Mouse (Mus musculus) cortical plate, adult 2 months (tissue): ENCODE measurements around the gene Grin2d.

Experiments used
- CTCF ChIP-seq: fragments of 200-500 bp; IDR thresholded peaks from 2 replicates; pipeline ENCODE4 v1.5.1; 2011; ENCODE audit warnings: mild to moderate bottlenecking, control low read depth, low read length; ENCODE audit not compliant: insufficient read depth; ENCODE audit errors: extremely low read depth
- POLR2A ChIP-seq: fragments of 200-500 bp; IDR thresholded peaks from 2 replicates; pipeline ENCODE4 v1.6.1; 2011; ENCODE audit warnings: mild to moderate bottlenecking, low read length, control low read depth; ENCODE audit not compliant: insufficient read depth; ENCODE audit errors: extremely low read depth

DNA sequence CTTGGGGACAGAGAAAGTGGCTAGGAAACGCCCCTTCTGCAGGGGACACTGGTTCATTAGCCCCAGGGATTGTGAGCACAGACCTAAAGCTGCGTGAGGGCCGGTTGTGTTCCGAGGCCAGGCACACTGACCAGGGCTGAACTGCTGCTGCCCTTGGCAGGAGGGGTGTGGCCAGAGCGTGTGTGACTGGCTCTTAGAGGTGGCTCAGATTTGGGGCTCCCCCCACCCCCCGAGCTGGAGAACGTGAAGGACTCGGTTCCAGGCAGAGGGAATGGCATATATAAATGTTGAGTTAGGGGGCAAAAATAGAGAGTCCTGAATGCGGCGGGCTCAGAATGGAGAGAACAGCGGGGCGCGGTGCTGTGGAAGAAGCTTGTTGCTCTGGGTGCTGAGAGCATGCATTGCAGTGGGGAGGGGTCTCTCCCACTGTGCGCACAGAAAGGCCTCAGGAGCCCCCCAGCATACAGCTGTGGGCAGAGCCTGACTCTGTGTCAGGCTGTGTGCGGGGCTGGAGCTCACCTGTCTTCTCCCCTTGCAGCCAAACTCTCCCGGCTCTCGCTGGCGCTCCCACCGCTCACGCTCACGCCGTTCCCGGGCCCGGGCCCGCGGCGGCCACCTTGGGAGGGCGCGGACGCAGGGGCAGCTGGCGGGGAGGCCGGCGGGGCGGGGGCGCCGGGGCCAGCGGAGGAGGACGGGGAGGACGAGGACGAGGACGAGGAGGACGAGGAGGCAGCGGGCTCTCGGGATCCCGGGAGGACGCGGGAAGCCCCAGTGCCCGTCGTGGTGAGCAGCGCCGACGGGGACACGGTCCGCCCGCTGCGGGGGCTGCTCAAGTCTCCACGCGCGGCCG lies 80.3 kb downstream of the Grin2d start:
- TF ChIP-seq POLR2A: no peak
- no peak for TF ChIP-seq CTCF
